14 mouse cellular contexts compared by ENCODE assay signal in genomic region chr15:95846102-95846501, GRCm38 (mm10).
"Had no signal": no experiment of that assay in that cellular context is flagged by ENCODE, and none has a peak within 500 bp of the region (broad histone marks: within the 10 kb centered on the region; RNA-seq: fewer than 3 reads in every experiment).

No protein-coding gene starts in this region.

- H3K36me3 ChIP-seq: liver, embryonic 13.5 days; lung, embryonic 15.5 days; midbrain, embryonic 13.5 days; neural tube, embryonic 15.5 days had no signal

- H3K9me3 ChIP-seq: liver, embryonic 13.5 days; lung, embryonic 15.5 days; megakaryocyte, embryonic 14.5 days; midbrain, embryonic 13.5 days; neural tube, embryonic 15.5 days had no signal

- H3K4me2 ChIP-seq: liver, embryonic 13.5 days; lung, embryonic 15.5 days; midbrain, embryonic 13.5 days; neural tube, embryonic 15.5 days had no signal

- H3K4me3 ChIP-seq: left cerebral cortex, adult 2 months; liver, embryonic 13.5 days; lung, embryonic 15.5 days; megakaryocyte, embryonic 14.5 days; midbrain, embryonic 13.5 days; neural tube, embryonic 15.5 days had no signal

- H3K27me3 ChIP-seq: liver, embryonic 13.5 days; lung, embryonic 15.5 days; megakaryocyte, embryonic 14.5 days; midbrain, embryonic 13.5 days; neural tube, embryonic 15.5 days had no signal

- ATAC-seq: liver, postnatal 0 days; midbrain, embryonic 13.5 days had no signal

- H3K9ac ChIP-seq: liver, embryonic 13.5 days; liver, postnatal 0 days; lung, embryonic 15.5 days; midbrain, embryonic 13.5 days; neural tube, embryonic 15.5 days had no signal

- DNase-seq: kidney, adult 11 months; kidney, postnatal 14 days; liver; liver, embryonic 13.5 days; liver, postnatal 0 days; lung, postnatal 14 days; thymus, adult 18-20 months; thymus, postnatal 14 days had no signal

- H3K27ac ChIP-seq: left cerebral cortex, adult 2 months; liver, embryonic 13.5 days; lung, embryonic 15.5 days; macrophage; midbrain, embryonic 13.5 days; neural tube, embryonic 15.5 days had no signal
